Mouse (Mus musculus) CD4-positive, CD25-positive, alpha-beta regulatory T cell, adult 4 months (primary cell): ENCODE measurements around the gene BC035947. TPM values are rescaled to one million over a fixed set of nuclear protein-coding genes. Genes with fewer than 3 reads are reported as not detected.
A peak's percentile ranks its signal among the peaks of the same experiment; 100 is the strongest.

ENCODE experiments used
- ATAC-seq: one replicate; pipeline ENCODE4 v1.8.0; 2017
- polyA plus RNA-seq, 2 experiments: library from polyadenylated mRNA; unstranded; fragments of 100-300 nt; shearing (Covaris generic); gene quantifications; one replicate each; pipeline ENCODE4 v1.2.1; 2017

BC035947 gene
- polyA plus RNA-seq, 2 experiments from 2014 or later, result 0.11 TPM; not detected in 1

DNA sequence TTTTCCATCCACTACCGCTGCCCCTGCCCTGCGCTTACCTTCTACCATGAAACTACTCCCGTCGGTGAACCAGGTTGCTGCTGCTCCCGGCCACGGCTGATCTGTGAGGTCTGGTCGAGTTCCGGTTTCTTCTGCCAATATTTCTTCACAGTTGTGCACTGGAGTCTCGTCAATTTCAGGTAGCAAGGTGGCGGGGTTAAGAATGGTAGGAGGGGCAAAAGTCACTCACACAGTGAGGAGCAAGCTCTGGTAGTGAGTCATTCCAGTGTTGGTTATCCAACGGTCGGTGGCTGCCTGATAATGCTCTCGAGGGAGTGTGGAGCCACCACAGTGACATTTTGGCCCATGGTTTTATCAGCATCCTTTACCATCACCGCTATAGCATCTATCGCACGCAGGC is 10.9 kb downstream of the BC035947 start:
- ATAC-seq, result no peak

DNA sequence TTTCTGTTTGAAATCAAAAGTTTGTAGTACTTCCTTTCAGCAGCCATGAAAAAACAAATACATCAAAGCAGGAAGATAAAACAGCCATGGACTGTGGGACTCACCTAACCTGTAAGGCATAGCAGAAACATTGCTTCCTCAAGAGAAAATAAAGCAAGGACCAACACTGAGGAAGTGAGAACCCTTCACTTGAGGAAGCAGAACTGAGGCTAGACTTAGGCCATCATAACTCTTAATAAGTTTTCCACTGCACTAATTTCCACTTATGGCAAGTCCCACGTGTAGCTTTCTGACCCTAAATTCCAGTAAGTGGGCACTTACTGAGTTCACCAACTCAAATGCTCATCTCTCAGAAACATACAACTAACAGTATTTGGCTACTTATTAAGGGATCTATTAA is 21.8 kb downstream of the BC035947 start:
- ATAC-seq, result no peak

DNA sequence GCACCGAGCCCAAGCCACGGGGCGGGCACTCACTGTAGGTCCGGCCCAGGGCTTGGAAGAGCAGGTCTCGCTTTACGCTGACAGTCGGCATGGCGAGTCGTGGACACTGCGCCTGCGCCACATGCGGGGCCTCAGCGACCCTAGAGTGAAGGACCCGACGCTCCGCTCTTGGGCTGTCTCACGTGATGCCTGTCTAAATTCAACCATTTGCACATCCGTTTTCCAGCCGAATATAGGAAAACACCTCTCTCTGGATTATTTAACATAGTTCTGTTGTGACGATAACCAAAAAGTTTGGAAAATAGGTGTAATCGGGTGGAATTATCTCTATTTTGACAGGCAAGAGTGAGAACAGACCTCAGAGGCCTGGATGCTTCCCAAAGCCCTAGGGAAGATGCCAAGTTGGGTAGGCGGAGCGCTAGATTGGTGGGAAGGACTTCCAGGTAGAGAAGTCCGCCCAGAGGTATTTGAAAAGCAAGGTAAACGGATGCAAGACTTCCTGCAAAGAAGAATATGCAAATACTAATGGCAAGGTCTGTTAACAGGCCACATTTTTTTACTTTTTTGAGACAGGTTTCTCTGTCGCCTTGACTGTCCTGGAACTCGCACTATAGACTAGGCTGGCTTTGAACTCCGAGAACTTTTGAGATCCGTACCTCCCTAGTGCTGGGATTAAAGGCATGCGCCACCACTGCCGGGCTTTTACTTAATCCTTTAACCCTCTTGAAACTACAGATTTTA is 23.0 kb downstream of the BC035947 start, which contains the start of gene Farsb:
TSS of gene Farsb (minus strand) at position 146 of the 741 bp plus-strand sequence.
- peak; percentile 90 for ATAC-seq

DNA sequence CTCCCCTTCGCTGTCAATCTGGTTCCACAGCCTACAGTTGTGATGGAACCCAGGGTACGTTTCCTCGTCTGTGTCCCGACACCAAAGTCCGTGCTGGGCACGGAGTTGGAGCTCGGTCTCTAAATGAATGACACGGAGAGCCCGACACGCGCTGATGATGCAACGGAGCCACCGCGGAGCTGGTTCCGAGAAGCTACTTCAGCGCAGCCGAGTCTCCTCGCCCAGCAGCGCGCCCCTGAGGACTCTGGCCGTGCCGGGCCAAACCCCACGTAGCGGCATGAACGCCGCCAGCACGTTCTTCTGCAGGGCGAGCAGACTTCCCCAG is 23.6 kb downstream of the BC035947 start:
- peak; percentile 40 for ATAC-seq

DNA sequence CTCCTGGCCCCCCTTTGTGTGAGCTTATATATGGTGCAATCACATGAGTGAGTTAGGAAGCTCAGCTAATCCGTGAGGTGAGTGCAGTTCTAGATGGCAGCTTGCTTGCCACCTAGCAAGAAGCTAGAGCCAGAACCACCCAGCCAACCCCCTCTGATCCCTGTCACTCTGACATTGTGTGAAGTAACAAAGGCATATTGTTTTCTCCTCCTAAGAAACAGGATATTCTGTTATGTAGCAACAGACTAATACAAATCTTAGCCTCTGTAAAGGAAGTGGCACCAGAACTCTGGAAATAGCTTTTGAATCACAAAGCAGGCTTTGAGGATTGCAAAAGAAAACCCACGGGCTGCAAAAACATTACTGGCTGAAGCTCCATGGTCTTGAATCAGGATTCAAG is 27.6 kb downstream of the BC035947 start:
- ATAC-seq, result no peak

DNA sequence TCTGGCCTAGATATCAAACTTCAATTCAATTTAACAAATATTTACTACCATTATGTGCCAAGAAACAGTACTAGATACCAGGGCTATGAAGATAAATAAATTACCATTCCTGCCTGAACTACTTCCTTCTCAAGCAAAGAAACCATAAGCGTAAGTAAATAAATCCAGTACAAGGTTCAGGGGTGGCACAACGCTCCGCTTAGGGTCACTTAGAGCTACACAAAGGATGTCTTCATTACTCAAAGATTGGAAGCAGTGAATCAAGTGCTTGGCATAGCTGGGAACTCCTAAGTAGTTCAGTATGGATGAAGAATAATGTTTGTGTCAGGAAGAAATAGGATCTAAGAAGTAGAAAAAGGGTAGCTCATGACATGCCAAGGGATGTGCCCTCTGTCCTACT is 28.5 kb downstream of the BC035947 start:
- no peak for ATAC-seq

DNA sequence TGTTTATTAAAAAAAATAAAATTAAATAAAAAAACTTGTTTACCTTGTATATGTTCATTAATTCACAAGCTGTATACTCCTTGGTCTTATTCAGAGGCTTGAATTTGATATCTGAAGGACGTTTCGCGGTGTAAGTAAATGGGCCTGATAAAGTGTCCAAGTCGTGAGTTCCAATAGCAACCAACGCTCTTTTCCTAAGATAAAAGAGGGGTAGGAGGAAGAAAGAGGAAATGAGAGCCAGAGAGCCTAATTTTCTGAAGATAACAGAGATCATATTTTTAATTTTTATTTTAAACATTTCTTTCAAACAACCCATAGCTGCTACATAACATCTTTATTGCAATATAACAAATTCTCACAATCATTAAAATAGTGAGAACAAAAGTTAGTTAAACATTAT is 39.5 kb downstream of the BC035947 start:
- no peak for ATAC-seq

DNA sequence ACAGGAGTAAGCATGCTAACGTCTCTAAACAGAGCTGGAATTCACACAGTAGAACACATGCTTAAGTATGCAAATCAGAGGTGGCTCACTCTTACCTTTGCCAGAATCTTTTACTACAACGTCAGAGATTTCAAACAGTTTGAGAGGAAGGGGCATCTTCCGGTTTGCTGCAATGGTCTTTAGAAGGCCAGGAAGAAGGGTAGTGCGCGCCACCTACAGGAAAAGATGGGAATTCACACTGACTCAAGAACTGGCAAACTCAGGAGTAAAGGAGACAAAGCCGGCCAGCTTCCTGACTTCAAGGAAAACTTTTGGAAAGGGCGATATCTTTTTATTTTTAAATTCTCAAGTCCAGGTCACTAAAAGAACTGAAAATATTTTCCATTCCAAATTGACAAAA is 57.3 kb downstream of the BC035947 start:
- peak; percentile 62 for ATAC-seq

DNA sequence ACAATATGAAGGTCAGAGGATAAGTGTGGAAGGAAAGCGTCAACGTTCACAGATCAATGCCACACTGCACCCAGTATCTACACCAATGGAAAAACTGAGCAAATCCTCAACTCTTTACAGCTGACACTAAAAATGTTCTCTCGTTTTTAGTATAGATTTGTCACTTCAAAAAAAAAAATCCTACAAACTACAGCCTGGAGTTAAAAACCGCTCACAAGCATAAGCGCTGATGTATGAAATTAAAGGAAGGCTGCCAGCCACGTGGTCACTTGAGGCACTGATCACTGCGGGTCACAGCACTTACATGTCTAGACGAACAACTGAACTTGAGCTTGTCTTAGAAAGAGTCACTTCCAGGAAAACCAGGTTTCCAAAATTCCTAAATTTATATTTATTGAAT is 58.1 kb downstream of the BC035947 start:
- ATAC-seq, result peak; percentile 46

DNA sequence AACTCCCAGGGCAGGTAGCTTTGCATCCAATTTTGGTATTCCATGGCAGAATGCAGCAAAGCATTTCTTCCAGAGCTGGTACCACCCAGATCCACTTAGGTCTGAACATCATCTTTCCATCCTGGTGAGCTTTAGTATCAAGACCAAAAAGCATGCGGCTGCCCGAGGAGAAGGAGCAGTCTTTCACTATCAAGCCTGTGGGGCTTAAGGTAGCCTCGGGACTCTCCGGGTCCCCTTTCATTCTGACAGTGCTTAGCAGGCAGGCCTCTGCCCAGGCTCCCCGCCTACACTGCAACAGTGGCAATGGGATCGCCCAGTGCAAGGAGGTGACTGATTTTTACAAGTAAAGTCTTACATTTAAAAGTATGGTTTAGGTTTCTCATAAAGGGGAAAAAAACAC is 59.4 kb downstream of the BC035947 start:
- no peak for ATAC-seq

DNA sequence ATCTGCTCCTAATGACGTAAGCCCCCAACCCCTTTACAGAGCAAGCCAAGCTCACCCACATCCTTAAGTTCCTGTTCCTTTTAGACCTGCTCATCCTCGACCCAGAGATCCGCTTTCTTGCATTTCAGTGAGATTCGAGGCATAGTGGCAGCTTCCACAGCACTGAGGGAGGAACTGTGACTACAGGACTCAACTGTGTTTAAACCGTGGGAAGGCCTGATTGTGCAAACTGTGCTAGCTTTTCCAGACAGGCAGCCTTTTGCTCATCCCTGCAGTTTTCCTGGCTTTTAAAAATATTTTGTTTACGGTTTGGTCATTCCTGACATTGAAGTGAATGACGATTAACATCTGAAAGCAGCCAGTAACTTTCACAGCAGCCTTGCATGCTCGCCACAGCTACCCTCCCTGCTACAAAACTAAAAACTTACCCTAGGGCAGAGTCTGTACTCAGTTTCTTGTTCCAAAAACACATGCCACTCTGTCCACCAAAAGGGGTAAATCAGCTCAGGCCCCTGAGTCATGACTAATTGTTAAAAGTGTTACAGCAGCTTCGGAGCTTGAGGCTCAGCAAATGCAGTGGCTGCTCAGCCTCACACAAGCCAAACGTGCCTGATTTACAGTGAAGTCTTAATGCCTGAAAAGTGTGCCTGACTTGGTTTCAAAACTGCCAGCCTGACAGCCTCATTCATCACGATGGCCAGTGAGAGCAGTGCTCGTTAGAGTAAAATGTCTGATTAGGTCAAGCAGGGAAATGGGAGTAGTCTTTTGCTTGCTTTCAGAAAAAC is 60.7 kb downstream of the BC035947 start:
- ATAC-seq, result no peak

DNA sequence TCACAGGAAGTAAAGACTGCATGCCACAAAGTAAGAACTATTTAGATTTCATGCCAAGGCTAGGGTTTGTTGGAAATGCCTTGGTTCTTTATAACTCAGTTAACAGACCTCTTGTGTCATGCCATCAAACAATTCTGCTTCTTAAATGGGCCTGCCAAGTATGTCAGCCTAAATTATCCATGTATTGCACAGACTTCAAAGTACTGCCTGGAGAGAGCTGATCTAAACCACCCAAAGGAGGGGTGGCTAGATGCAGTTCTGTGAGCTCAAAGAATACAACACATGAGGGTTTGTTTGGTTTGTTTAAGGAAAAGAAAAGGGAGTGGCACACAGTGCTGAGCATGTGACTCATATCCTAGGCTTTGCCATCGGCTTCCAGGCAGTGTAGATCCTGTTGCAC is 63.9 kb downstream of the BC035947 start:
- no peak for ATAC-seq

Other genes starting within 250 kb of the BC035947 start
- gene Sgpp2, start 201.8 kb downstream of the BC035947 start, polyA plus RNA-seq, result 1 to 10 TPM in 1 of 2 experiments, under 1 TPM in 1; 0.87 to 2.0 TPM
- gene Farsb, start 23.3 kb downstream of the BC035947 start, polyA plus RNA-seq, result 10 to 100 TPM; 64.1 to 76.8 TPM
- not detected for gene Mogat1, start 1.2 kb downstream of the BC035947 start, polyA plus RNA-seq
- 1 to 10 TPM; 3.8 to 4.7 TPM for gene Acsl3, start 145.7 kb upstream of the BC035947 start, polyA plus RNA-seq
- gene Utp14b, start 145.9 kb upstream of the BC035947 start, polyA plus RNA-seq, result under 1 TPM; 0.65 to 0.87 TPM